Mouse (Mus musculus) stomach, postnatal 0 days (tissue): ENCODE results near the gene Sptbn1.

Source experiments
- CTCF ChIP-seq: IDR thresholded peaks from 2 replicates; pipeline ENCODE4 v1.5.1; 2016; ENCODE audit warnings: antibody characterized with exemption, low read depth, mild to moderate bottlenecking, moderate library complexity
- EP300 ChIP-seq: optimal IDR thresholded peaks from 2 replicates; pipeline ENCODE3; 2016; ENCODE audit warnings: antibody characterized with exemption

- TF ChIP-seq CTCF (no peak), EP300 (no peak)
Measured at GRCm38 (mm10) chr11:30110634-30111033, 157.3 kb downstream of the Sptbn1 start.
